Mouse (Mus musculus): Measurements from ENCODE around the gene Brinp2.

- no peak for TF ChIP-seq GATA1 (IDR thresholded peaks at IDR 0.05; ENCODE audit: borderline replicate concordance, low read length)
- TF ChIP-seq CTCF (IDR thresholded peaks at IDR 0.05; ENCODE audit: low read depth, low read length), result no peak
- TF ChIP-seq POLR2AphosphoS5 (IDR thresholded peaks at IDR 0.05; ENCODE audit: insufficient replicate concordance, low read depth, low read length), result no peak
- TF ChIP-seq GATA2 (IDR thresholded peaks at IDR 0.05; ENCODE audit: borderline replicate concordance, low read depth, low read length), result no peak
These were observed 26.2 kb upstream of the Brinp2 start for GRCm38 (mm10) chr1:158382277-158382676.

Data from G1E (cell line).